Mouse (Mus musculus): ENCODE data around the gene Prkar2b. TPM values are rescaled to one million over a fixed set of nuclear protein-coding genes. Genes with fewer than 3 reads are reported as not detected.

Prkar2b gene
- polyA plus RNA-seq, 1 experiment from 2014 or later: 11.8 TPM

DNA sequence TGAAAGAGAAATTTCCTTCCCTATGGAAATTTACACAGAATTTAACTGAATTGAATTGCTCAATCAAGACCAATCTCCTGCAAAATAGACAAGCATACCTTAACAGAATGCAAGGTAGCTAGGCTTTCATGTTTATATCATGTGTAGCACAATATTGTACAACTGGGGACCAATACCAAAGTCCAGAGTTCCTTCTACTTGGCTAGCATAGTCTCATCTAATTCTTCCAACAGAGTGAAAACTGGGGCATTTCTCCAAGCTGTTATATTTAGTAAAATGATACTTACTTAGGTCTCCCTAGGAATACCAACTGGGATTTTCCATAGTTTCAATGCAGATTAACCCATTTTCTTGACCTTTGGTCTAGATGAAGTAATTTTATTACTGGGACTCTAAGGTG lies 122.1 kb downstream of the Prkar2b start:
- no peak overlapping the region for H3K4me3 ChIP-seq
- no peaks in the 10 kb centered on the region for H3K27me3 ChIP-seq (replicated peaks)
- H3K9me3 ChIP-seq: no peaks in the 10 kb centered on the region
- no peak overlapping the region for H3K9ac ChIP-seq
- no peak for ATAC-seq (ENCODE audit: extremely low read depth, insufficient number of reproducible peaks, low FRiP score, low TSS enrichment)
- peaks cover 90% of the 10 kb centered on the region for H3K36me3 ChIP-seq
- no peak overlapping the region for H3K27ac ChIP-seq (replicated peaks)
- H3K4me2 ChIP-seq: no peak overlapping the region
- H3K4me1 ChIP-seq: peaks cover 8% of the 10 kb centered on the region

GRCm38 (mm10) chr12:31938391-31938997 lies 122.6 kb downstream of the Prkar2b start:
- no peak overlapping the region for H3K9ac ChIP-seq
- no peaks in the 10 kb centered on the region for H3K9me3 ChIP-seq
- no peak overlapping the region for H3K4me3 ChIP-seq
- H3K4me1 ChIP-seq: peaks cover 4% of the 10 kb centered on the region
- 88% methylated on average over 4 of the region's 4 CpGs for WGBS
- no peak overlapping the region for H3K27ac ChIP-seq (replicated peaks)
- no peak overlapping the region for H3K4me2 ChIP-seq
- no peak for ATAC-seq (ENCODE audit: extremely low read depth, insufficient number of reproducible peaks, low FRiP score, low TSS enrichment)
- peaks cover 90% of the 10 kb centered on the region for H3K36me3 ChIP-seq
- no peaks in the 10 kb centered on the region for H3K27me3 ChIP-seq (replicated peaks)

- no peak for ATAC-seq (ENCODE audit: extremely low read depth, insufficient number of reproducible peaks, low FRiP score, low TSS enrichment)
- H3K9me3 ChIP-seq: no peaks in the 10 kb centered on the region
- 78% methylated on average over 3 of the region's 3 CpGs for WGBS
- H3K4me1 ChIP-seq: no peaks in the 10 kb centered on the region
- no peak overlapping the region for H3K4me2 ChIP-seq
- no peak overlapping the region for H3K9ac ChIP-seq
- H3K36me3 ChIP-seq: peaks cover 90% of the 10 kb centered on the region
- no peaks in the 10 kb centered on the region for H3K27me3 ChIP-seq (replicated peaks)
- H3K4me3 ChIP-seq: no peak overlapping the region
- no peak overlapping the region for H3K27ac ChIP-seq (replicated peaks)
Observed at GRCm38 (mm10) chr12:31937613-31938012, 123.5 kb downstream of the Prkar2b start.

DNA sequence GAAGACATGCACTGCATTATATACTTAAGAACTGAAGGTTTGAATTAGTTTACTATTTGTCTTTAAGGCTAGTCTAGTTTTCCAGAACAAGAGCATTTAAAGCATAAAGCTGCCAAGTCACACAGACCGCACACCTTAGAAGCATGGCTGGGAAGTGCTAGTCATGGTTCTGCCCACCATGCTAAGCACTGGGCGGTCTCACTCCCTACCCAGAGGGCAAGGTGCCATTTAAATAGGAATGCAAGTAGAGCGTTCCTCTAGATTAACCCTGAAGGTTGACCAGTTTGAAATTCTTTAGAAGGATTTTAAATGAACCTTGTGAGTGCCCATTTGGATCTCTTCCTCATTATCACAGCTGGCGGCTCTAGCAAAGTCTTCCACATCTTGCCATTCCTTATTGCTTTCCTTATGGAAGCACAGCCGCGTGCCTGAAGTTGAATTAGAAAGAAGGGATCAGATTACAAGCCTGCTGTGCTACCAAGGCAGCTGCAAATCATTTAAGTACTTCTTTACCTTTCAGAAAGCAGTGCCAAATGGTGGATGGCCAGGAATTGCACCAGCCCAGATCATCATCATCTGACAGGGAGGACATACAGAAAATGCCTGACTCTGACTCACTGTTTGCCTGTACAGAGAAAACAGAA lies 124.3 kb downstream of the Prkar2b start:
- no peak overlapping the region for H3K9ac ChIP-seq
- H3K9me3 ChIP-seq: no peaks in the 10 kb centered on the region
- no peaks in the 10 kb centered on the region for H3K27me3 ChIP-seq (replicated peaks)
- ATAC-seq (ENCODE audit: extremely low read depth, insufficient number of reproducible peaks, low FRiP score, low TSS enrichment): no peak
- no peak overlapping the region for H3K27ac ChIP-seq (replicated peaks)
- WGBS: 55% methylated on average over 6 of the region's 6 CpGs
- no peak overlapping the region for H3K4me3 ChIP-seq
- no peak overlapping the region for H3K4me2 ChIP-seq
- H3K36me3 ChIP-seq: peaks cover 90% of the 10 kb centered on the region
- no peaks in the 10 kb centered on the region for H3K4me1 ChIP-seq

DNA sequence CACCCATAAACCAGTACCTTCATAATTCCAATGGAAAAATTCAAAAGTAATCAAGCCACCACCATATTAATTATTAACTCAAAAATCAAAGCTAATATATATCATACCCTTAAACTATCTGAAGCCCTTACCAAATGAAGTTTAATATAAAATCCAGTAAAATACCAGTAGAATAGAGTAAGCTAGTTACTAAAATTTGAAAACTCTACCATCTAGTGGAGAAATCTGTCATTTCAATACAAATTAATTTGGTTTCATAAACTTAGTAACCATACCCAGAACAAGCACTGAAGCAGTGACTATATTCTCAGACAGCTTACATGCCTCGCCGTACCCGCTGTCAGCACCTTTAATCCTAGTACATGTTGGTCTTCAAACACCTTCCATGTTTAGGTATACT lies 129.3 kb downstream of the Prkar2b start:
- 89% methylated on average over 3 of the region's 3 CpGs for WGBS
- H3K9ac ChIP-seq: no peak overlapping the region
- H3K36me3 ChIP-seq: peaks cover 91% of the 10 kb centered on the region
- no peak overlapping the region for H3K4me3 ChIP-seq
- no peaks in the 10 kb centered on the region for H3K4me1 ChIP-seq
- ATAC-seq (ENCODE audit: extremely low read depth, insufficient number of reproducible peaks, low FRiP score, low TSS enrichment): no peak
- no peaks in the 10 kb centered on the region for H3K27me3 ChIP-seq (replicated peaks)
- no peak overlapping the region for H3K27ac ChIP-seq (replicated peaks)
- no peaks in the 10 kb centered on the region for H3K9me3 ChIP-seq
- no peak overlapping the region for H3K4me2 ChIP-seq

DNA sequence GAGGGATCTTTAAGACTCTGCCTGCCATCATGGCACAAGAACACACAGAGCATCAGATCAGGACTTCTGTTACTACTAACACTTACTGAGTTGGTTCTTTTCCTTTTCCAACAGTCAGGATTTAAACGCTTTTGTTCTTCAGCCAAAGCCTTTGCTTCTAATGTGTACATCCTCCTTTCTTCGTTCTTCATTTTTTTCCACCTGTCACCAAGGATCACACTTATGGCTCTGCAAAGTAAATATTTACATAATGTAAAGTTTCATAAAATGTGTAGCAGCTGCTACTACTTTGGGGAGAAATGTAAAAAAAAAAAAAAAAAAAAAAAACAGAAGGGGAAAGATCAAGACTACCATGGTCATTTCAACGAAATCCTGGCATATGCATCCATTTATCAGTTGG lies 132.6 kb downstream of the Prkar2b start:
- H3K9me3 ChIP-seq: no peaks in the 10 kb centered on the region
- no peaks in the 10 kb centered on the region for H3K4me1 ChIP-seq
- no peak overlapping the region for H3K4me2 ChIP-seq
- H3K9ac ChIP-seq: no peak overlapping the region
- no peak overlapping the region for H3K27ac ChIP-seq (replicated peaks)
- H3K36me3 ChIP-seq: peaks cover 85% of the 10 kb centered on the region
- no peaks in the 10 kb centered on the region for H3K27me3 ChIP-seq (replicated peaks)
- WGBS: 84% methylated on average over 3 of the region's 3 CpGs
- H3K4me3 ChIP-seq: no peak overlapping the region
- no peak for ATAC-seq (ENCODE audit: extremely low read depth, insufficient number of reproducible peaks, low FRiP score, low TSS enrichment)

- no peaks in the 10 kb centered on the region for H3K4me1 ChIP-seq
- no peaks in the 10 kb centered on the region for H3K9me3 ChIP-seq
- 48% methylated on average over 4 of the region's 4 CpGs for WGBS
- H3K4me3 ChIP-seq: no peak overlapping the region
- H3K9ac ChIP-seq: no peak overlapping the region
- no peaks in the 10 kb centered on the region for H3K27me3 ChIP-seq (replicated peaks)
- no peak for ATAC-seq (ENCODE audit: extremely low read depth, insufficient number of reproducible peaks, low FRiP score, low TSS enrichment)
- peaks cover 84% of the 10 kb centered on the region for H3K36me3 ChIP-seq
- H3K4me2 ChIP-seq: no peak overlapping the region
- no peak overlapping the region for H3K27ac ChIP-seq (replicated peaks)
Observed at GRCm38 (mm10) chr12:31926661-31927061, 134.4 kb downstream of the Prkar2b start.

- Histone ChIP-seq H3K27ac (replicated peaks) (no peak overlapping the region), H3K27me3 (replicated peaks) (no peaks in the 10 kb centered on the region), H3K4me3 (no peak overlapping the region), H3K36me3 (peaks cover 81% of the 10 kb centered on the region), H3K4me2 (no peak overlapping the region), H3K9ac (no peak overlapping the region), H3K9me3 (no peaks in the 10 kb centered on the region), H3K4me1 (no peaks in the 10 kb centered on the region)
- 85% methylated on average over 6 of the region's 6 CpGs for WGBS
- ATAC-seq (ENCODE audit: extremely low read depth, insufficient number of reproducible peaks, low FRiP score, low TSS enrichment): no peak
Observed at GRCm38 (mm10) chr12:31925343-31925742, 135.8 kb downstream of the Prkar2b start.

GRCm38 (mm10) chr12:31924135-31924534 lies 137.0 kb downstream of the Prkar2b start:
- ATAC-seq (ENCODE audit: extremely low read depth, insufficient number of reproducible peaks, low FRiP score, low TSS enrichment): no peak
- H3K36me3 ChIP-seq: peaks cover 79% of the 10 kb centered on the region
- 65% methylated on average over 3 of the region's 3 CpGs for WGBS
- no peak overlapping the region for H3K4me2 ChIP-seq
- H3K4me3 ChIP-seq: no peak overlapping the region
- no peak overlapping the region for H3K9ac ChIP-seq
- no peaks in the 10 kb centered on the region for H3K4me1 ChIP-seq
- H3K9me3 ChIP-seq: no peaks in the 10 kb centered on the region
- no peaks in the 10 kb centered on the region for H3K27me3 ChIP-seq (replicated peaks)
- H3K27ac ChIP-seq (replicated peaks): no peak overlapping the region

DNA sequence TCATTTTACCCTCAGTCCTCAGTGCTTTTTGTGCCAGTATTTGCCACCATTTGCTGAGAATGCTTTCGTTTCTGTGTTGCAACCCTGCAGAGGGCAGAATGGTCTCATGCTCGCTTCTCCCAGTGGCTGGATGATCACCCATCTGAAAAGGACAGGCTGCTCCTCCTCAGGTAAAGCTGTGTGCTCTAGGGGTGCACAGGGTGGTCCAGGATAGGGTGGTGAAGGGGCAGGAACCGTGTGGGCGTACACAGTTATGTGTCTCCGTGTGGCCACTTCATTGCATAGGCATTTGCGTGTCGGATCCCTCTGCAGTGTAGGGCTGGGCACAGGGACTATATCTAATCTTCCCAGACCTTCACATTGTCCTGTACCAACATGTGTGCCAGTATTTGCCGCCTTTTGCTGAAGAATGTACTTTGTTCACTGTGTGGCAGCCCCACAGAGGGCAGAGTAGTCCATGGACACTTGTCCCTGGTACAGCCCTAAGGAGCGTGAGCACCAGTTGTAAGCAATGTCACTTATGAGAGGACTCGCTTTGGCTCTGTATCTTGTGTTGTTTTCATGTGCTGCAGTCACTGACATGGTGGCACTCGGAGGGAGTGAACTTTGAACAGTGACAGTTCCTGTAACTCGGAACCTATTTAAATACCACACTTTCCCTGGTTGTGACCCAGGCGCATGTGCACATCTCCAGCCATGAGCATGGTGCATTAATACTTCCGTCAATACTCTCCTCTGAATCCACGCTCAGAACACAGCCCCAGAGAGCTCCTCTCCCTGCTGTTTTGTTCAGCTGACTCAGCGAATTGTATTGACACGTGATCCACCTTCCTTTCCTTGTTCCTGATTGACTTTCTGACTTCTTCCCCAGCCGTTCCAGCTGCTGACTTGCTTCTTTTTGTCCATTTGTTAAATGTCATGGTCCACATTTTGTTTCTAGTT lies 140.4 kb downstream of the Prkar2b start:
- ATAC-seq (ENCODE audit: extremely low read depth, insufficient number of reproducible peaks, low FRiP score, low TSS enrichment): no peak
- Histone ChIP-seq H3K36me3 (peaks cover 57% of the 10 kb centered on the region), H3K9ac (no peak overlapping the region), H3K27me3 (replicated peaks) (no peaks in the 10 kb centered on the region), H3K4me3 (no peak overlapping the region), H3K9me3 (no peaks in the 10 kb centered on the region), H3K4me2 (no peak overlapping the region), H3K27ac (replicated peaks) (no peak overlapping the region), H3K4me1 (peaks cover 13% of the 10 kb centered on the region)
- 82% methylated on average over 18 of the region's 18 CpGs for WGBS

GRCm38 (mm10) chr12:31917245-31917644 lies 143.9 kb downstream of the Prkar2b start:
- peak; percentile 46; the same call in 1 of the 2 replicates for ATAC-seq (ENCODE audit: extremely low read depth, insufficient number of reproducible peaks, low FRiP score, low TSS enrichment)
- WGBS: 38% methylated on average over 5 of the region's 5 CpGs

More at GRCm38 (mm10) chr12:31917245-31917644, 143.9 kb downstream of the Prkar2b start:
- no peak overlapping the region for H3K4me2 ChIP-seq
- H3K4me1 ChIP-seq: peaks cover 22% of the 10 kb centered on the region
- H3K36me3 ChIP-seq: peaks cover 32% of the 10 kb centered on the region
- H3K4me3 ChIP-seq: no peak overlapping the region
- H3K27ac ChIP-seq (replicated peaks): peak overlapping the region; percentile 78
- H3K9me3 ChIP-seq: no peaks in the 10 kb centered on the region
- H3K9ac ChIP-seq: no peak overlapping the region
- no peaks in the 10 kb centered on the region for H3K27me3 ChIP-seq (replicated peaks)
